Mouse (Mus musculus) hindbrain, embryonic 12.5 days (tissue): ENCODE results near the gene Chst15. TPM values are rescaled to one million over a fixed set of nuclear protein-coding genes. Genes with fewer than 3 reads are reported as not detected.
A peak's percentile ranks its signal among the peaks of the same experiment; 100 is the strongest.

Experiments
- ATAC-seq: fragments of 200-750 bp; cut with Nextera tagmentation; 2 replicates; pipeline ENCODE4 v1.8.0; 2017; ENCODE audit warnings: moderate TSS enrichment; ENCODE audit not compliant: low FRiP score
- H3K27ac ChIP-seq: fragments of 300-500 bp; sonication (generic); 2 replicates; pipeline ENCODE4 v1.5.1; 2016; ENCODE audit warnings: mild to moderate bottlenecking
- H3K27me3 ChIP-seq: fragments of 300-500 bp; sonication (generic); 2 replicates; pipeline ENCODE4 v1.6.1; 2016; ENCODE audit warnings: mild to moderate bottlenecking
- H3K36me3 ChIP-seq: fragments of 300-500 bp; sonication (generic); 2 replicates; pipeline ENCODE4 v1.6.1; 2016; ENCODE audit warnings: mild to moderate bottlenecking
- H3K4me1 ChIP-seq: fragments of 300-500 bp; sonication (generic); 2 replicates; pipeline ENCODE4 v1.6.1; 2016
- H3K4me2 ChIP-seq: fragments of 300-500 bp; sonication (generic); replicated peaks from 2 replicates; pipeline ENCODE4 v1.6.1; 2016; ENCODE audit warnings: mild to moderate bottlenecking
- H3K4me3 ChIP-seq: fragments of 300-500 bp; sonication (generic); 2 replicates; pipeline ENCODE4 v1.5.1; 2016; ENCODE audit warnings: mild to moderate bottlenecking
- H3K9ac ChIP-seq: fragments of 300-500 bp; sonication (generic); 2 replicates; pipeline ENCODE4 v1.6.1; 2016; ENCODE audit warnings: mild to moderate bottlenecking, moderate library complexity
- H3K9me3 ChIP-seq: fragments of 300-500 bp; sonication (generic); replicated peaks from 2 replicates; pipeline ENCODE4 v1.6.1; 2016; ENCODE audit warnings: mild to moderate bottlenecking
- WGBS: fragments of 180-500 bp; shearing (Covaris S2); methylation state at CpG from one replicate; pipeline ENCODE4 v1.1.7; 2016; 5-methylcytosine and 5-hydroxymethylcytosine counted together
- polyA plus RNA-seq: library from polyadenylated mRNA; unstranded; fragments of >200 nt; fragmentation: Nextera tagmentation; extraction: Ambion mirVana; gene quantifications from 2 replicates; pipeline ENCODE4 v1.2.1, GENCODE M21; 2016

The Chst15 gene
- polyA plus RNA-seq, 1 experiment from 2014 or later: 29.8 TPM

GRCm38 (mm10) chr7:132347273-132348045 is 30.4 kb upstream of the Chst15 start:
- no peaks in the 10 kb centered on the region for H3K36me3 ChIP-seq
- H3K9ac ChIP-seq: no peak overlapping the region
- no peak overlapping the region for H3K4me3 ChIP-seq
- H3K4me1 ChIP-seq: peaks cover 9% of the 10 kb centered on the region
- no peak overlapping the region for H3K4me2 ChIP-seq
- no peak overlapping the region for H3K27ac ChIP-seq
- no peak for ATAC-seq
- 80% methylated on average over 9 of the region's 9 CpGs for WGBS
- H3K9me3 ChIP-seq: no peaks in the 10 kb centered on the region
- no peaks in the 10 kb centered on the region for H3K27me3 ChIP-seq

- Histone ChIP-seq H3K4me3 (no peak overlapping the region), H3K9ac (no peak overlapping the region), H3K36me3 (no peaks in the 10 kb centered on the region), H3K4me1 (peaks cover 5% of the 10 kb centered on the region), H3K27me3 (no peaks in the 10 kb centered on the region), H3K27ac (no peak overlapping the region), H3K9me3 (no peaks in the 10 kb centered on the region), H3K4me2 (no peak overlapping the region)
- ATAC-seq: no peak
- 65% methylated on average over 5 of the region's 5 CpGs for WGBS
Measured at GRCm38 (mm10) chr7:132345526-132346070, 28.6 kb upstream of the Chst15 start.

GRCm38 (mm10) chr7:132344606-132345005 is 27.6 kb upstream of the Chst15 start:
- Histone ChIP-seq H3K4me2 (no peak overlapping the region), H3K27me3 (no peaks in the 10 kb centered on the region), H3K4me3 (no peak overlapping the region), H3K4me1 (peaks cover 5% of the 10 kb centered on the region), H3K36me3 (no peaks in the 10 kb centered on the region), H3K9ac (no peak overlapping the region), H3K27ac (no peak overlapping the region), H3K9me3 (no peaks in the 10 kb centered on the region)
- ATAC-seq: no peak
- WGBS: 76% methylated on average over 4 of the region's 4 CpGs

- Histone ChIP-seq H3K4me2 (no peak overlapping the region), H3K4me1 (peaks cover 5% of the 10 kb centered on the region), H3K4me3 (no peak overlapping the region), H3K36me3 (no peaks in the 10 kb centered on the region), H3K9me3 (no peaks in the 10 kb centered on the region), H3K9ac (no peak overlapping the region), H3K27ac (no peak overlapping the region), H3K27me3 (no peaks in the 10 kb centered on the region)
- WGBS: 88% methylated on average over 2 of the region's 2 CpGs
- ATAC-seq: no peak
Measured at GRCm38 (mm10) chr7:132343900-132344299, 26.9 kb upstream of the Chst15 start.

- no peak overlapping the region for H3K4me2 ChIP-seq
- no peaks in the 10 kb centered on the region for H3K36me3 ChIP-seq
- no peak for ATAC-seq
- no peaks in the 10 kb centered on the region for H3K27me3 ChIP-seq
- WGBS: 59% methylated on average over 2 of the region's 2 CpGs
- peaks cover 9% of the 10 kb centered on the region for H3K4me1 ChIP-seq
- H3K9ac ChIP-seq: no peak overlapping the region
- no peak overlapping the region for H3K4me3 ChIP-seq
- H3K27ac ChIP-seq: no peak overlapping the region
- no peaks in the 10 kb centered on the region for H3K9me3 ChIP-seq
Measured at GRCm38 (mm10) chr7:132343146-132343545, 26.1 kb upstream of the Chst15 start.

- H3K4me3 ChIP-seq: no peak overlapping the region
- ATAC-seq: no peak
- no peaks in the 10 kb centered on the region for H3K9me3 ChIP-seq
- WGBS: 83% methylated on average over 14 of the region's 14 CpGs
- H3K27ac ChIP-seq: no peak overlapping the region
- no peaks in the 10 kb centered on the region for H3K36me3 ChIP-seq
- no peaks in the 10 kb centered on the region for H3K27me3 ChIP-seq
- no peak overlapping the region for H3K4me2 ChIP-seq
- H3K4me1 ChIP-seq: peaks cover 23% of the 10 kb centered on the region
- no peak overlapping the region for H3K9ac ChIP-seq
Measured at GRCm38 (mm10) chr7:132339041-132339839, 22.2 kb upstream of the Chst15 start.

- Histone ChIP-seq H3K4me1 (peaks cover 23% of the 10 kb centered on the region), H3K27ac (no peak overlapping the region), H3K27me3 (no peaks in the 10 kb centered on the region), H3K4me3 (no peak overlapping the region), H3K36me3 (no peaks in the 10 kb centered on the region), H3K9ac (no peak overlapping the region), H3K9me3 (no peaks in the 10 kb centered on the region), H3K4me2 (no peak overlapping the region)
- no peak for ATAC-seq
- 74% methylated on average over 6 of the region's 6 CpGs for WGBS
Measured at GRCm38 (mm10) chr7:132338350-132338749, 21.3 kb upstream of the Chst15 start.

GRCm38 (mm10) chr7:132337268-132337917 is 20.4 kb upstream of the Chst15 start:
- H3K4me1 ChIP-seq: peaks cover 31% of the 10 kb centered on the region
- H3K36me3 ChIP-seq: no peaks in the 10 kb centered on the region
- H3K9ac ChIP-seq: no peak overlapping the region
- no peaks in the 10 kb centered on the region for H3K9me3 ChIP-seq
- WGBS: 64% methylated on average over 11 of the region's 11 CpGs
- no peak overlapping the region for H3K4me2 ChIP-seq
- H3K4me3 ChIP-seq: no peak overlapping the region
- no peaks in the 10 kb centered on the region for H3K27me3 ChIP-seq
- ATAC-seq: 0 out of 2 replicates have a peak, but pooled peaks have one; percentile 40
- H3K27ac ChIP-seq: peak overlapping the region; percentile 72

GRCm38 (mm10) chr7:132336781-132337180 is 19.8 kb upstream of the Chst15 start:
- WGBS: 65% methylated on average over 3 of the region's 3 CpGs
- Histone ChIP-seq H3K4me1 (peaks cover 37% of the 10 kb centered on the region), H3K27ac (peak overlapping the region; percentile 72), H3K4me2 (no peak overlapping the region), H3K4me3 (no peak overlapping the region), H3K9me3 (no peaks in the 10 kb centered on the region), H3K27me3 (no peaks in the 10 kb centered on the region), H3K9ac (no peak overlapping the region), H3K36me3 (no peaks in the 10 kb centered on the region)
- no peak for ATAC-seq

- H3K27me3 ChIP-seq: no peaks in the 10 kb centered on the region
- H3K4me1 ChIP-seq: peaks cover 44% of the 10 kb centered on the region
- H3K27ac ChIP-seq: no peak overlapping the region
- H3K9me3 ChIP-seq: no peaks in the 10 kb centered on the region
- no peak overlapping the region for H3K4me2 ChIP-seq
- no peaks in the 10 kb centered on the region for H3K36me3 ChIP-seq
- WGBS: 94% methylated on average over 4 of the region's 4 CpGs
- no peak overlapping the region for H3K4me3 ChIP-seq
- ATAC-seq: no peak
- no peak overlapping the region for H3K9ac ChIP-seq
Measured at GRCm38 (mm10) chr7:132335367-132335766, 18.3 kb upstream of the Chst15 start.

- Histone ChIP-seq H3K4me2 (no peak overlapping the region), H3K9me3 (no peaks in the 10 kb centered on the region), H3K36me3 (no peaks in the 10 kb centered on the region), H3K4me3 (no peak overlapping the region), H3K4me1 (peaks cover 40% of the 10 kb centered on the region), H3K9ac (no peak overlapping the region), H3K27me3 (no peaks in the 10 kb centered on the region), H3K27ac (no peak overlapping the region)
- 96% methylated on average over 1 of the region's 1 CpGs for WGBS
- no peak for ATAC-seq
Measured at GRCm38 (mm10) chr7:132333078-132333477, 16.1 kb upstream of the Chst15 start.

- no peak overlapping the region for H3K27ac ChIP-seq
- peak; percentile 46; the same call in 1 of the 2 replicates for ATAC-seq
- H3K9me3 ChIP-seq: no peaks in the 10 kb centered on the region
- no peak overlapping the region for H3K9ac ChIP-seq
- no peaks in the 10 kb centered on the region for H3K36me3 ChIP-seq
- H3K4me3 ChIP-seq: no peak overlapping the region
- no peaks in the 10 kb centered on the region for H3K27me3 ChIP-seq
- 54% methylated on average over 11 of the region's 11 CpGs for WGBS
- peaks cover 31% of the 10 kb centered on the region for H3K4me1 ChIP-seq
- no peak overlapping the region for H3K4me2 ChIP-seq
Measured at GRCm38 (mm10) chr7:132332176-132332575, 15.1 kb upstream of the Chst15 start.
